Mouse (Mus musculus): ENCODE measurements around the gene Mok.
A peak's percentile ranks its signal among the peaks of the same experiment; 100 is the strongest.

The Mok gene

GRCm38 (mm10) chr12:110806301-110806970 lies 34.3 kb downstream of the Mok start:
- no peak for DNase-seq (ENCODE audit: low spot score)

GRCm38 (mm10) chr12:110804261-110804660 lies 36.5 kb downstream of the Mok start:
- no peak for DNase-seq (ENCODE audit: low spot score)

GRCm38 (mm10) chr12:110802674-110803297 lies 38.0 kb downstream of the Mok start:
- no peak for DNase-seq (ENCODE audit: low spot score)

GRCm38 (mm10) chr12:110801876-110802464 lies 38.8 kb downstream of the Mok start:
- no peak for DNase-seq (ENCODE audit: low spot score)

- no peak for DNase-seq (ENCODE audit: low spot score)
These were observed 41.5 kb downstream of the Mok start for GRCm38 (mm10) chr12:110799226-110799625.

- DNase-seq (ENCODE audit: low spot score) = peak; percentile 31
These were observed 42.8 kb downstream of the Mok start for GRCm38 (mm10) chr12:110797842-110798431.

- DNase-seq (ENCODE audit: low spot score) = no peak
These were observed 43.5 kb downstream of the Mok start for GRCm38 (mm10) chr12:110797202-110797601.

- no peak for DNase-seq (ENCODE audit: low spot score)
These were observed 44.0 kb downstream of the Mok start for GRCm38 (mm10) chr12:110796748-110797147.

- DNase-seq (ENCODE audit: low spot score) = no peak
These were observed 45.7 kb downstream of the Mok start for GRCm38 (mm10) chr12:110795035-110795434.

- DNase-seq (ENCODE audit: low spot score) = no peak
These were observed 49.7 kb downstream of the Mok start for GRCm38 (mm10) chr12:110791026-110791425.

GRCm38 (mm10) chr12:110790580-110790979 lies 50.2 kb downstream of the Mok start:
- DNase-seq (ENCODE audit: low spot score) = no peak

GRCm38 (mm10) chr12:110786243-110786642 lies 54.5 kb downstream of the Mok start:
- no peak for DNase-seq (ENCODE audit: low spot score)

GRCm38 (mm10) chr12:110784211-110784610 lies 56.5 kb downstream of the Mok start:
- DNase-seq (ENCODE audit: low spot score) = no peak

- DNase-seq (ENCODE audit: low spot score) = no peak
These were observed 58.5 kb downstream of the Mok start for GRCm38 (mm10) chr12:110782278-110782677.

- DNase-seq (ENCODE audit: low spot score) = no peak
These were observed 59.6 kb downstream of the Mok start for GRCm38 (mm10) chr12:110781181-110781580.

GRCm38 (mm10) chr12:110779296-110779695 lies 61.4 kb downstream of the Mok start:
- DNase-seq (ENCODE audit: low spot score) = no peak

- peak; percentile 8 for DNase-seq (ENCODE audit: low spot score)
These were observed 62.9 kb downstream of the Mok start for GRCm38 (mm10) chr12:110777853-110778252.

GRCm38 (mm10) chr12:110775628-110776426 lies 64.9 kb downstream of the Mok start:
- no peak for DNase-seq (ENCODE audit: low spot score)

- no peak for DNase-seq (ENCODE audit: low spot score)
These were observed 68.8 kb downstream of the Mok start for GRCm38 (mm10) chr12:110771961-110772360.

- peak; percentile 16 for DNase-seq (ENCODE audit: low spot score)
These were observed 70.1 kb downstream of the Mok start for GRCm38 (mm10) chr12:110770479-110771247.

- DNase-seq (ENCODE audit: low spot score) = no peak
These were observed 71.0 kb downstream of the Mok start for GRCm38 (mm10) chr12:110769660-110770297.
